Mouse (Mus musculus) liver, adult 2 months (tissue): ENCODE measurements at regions not wholly inside any gene's neighbourhood (a gene's known extent, or its start where the extent isn't known, plus 50 kb on each side); places are given as distances from the start of the nearest gene placed in this dataset.

Experiments
- DNase-seq: peaks from one replicate; pipeline ENCODE4 v3.0.0-alpha.2; 2011; ENCODE audit warnings: low read depth, low spot score; ENCODE audit errors: extremely low read depth
- H3K27ac ChIP-seq: fragments of 200-500 bp; replicated peaks from 2 replicates; pipeline ENCODE4 v1.5.1; 2012; ENCODE audit warnings: low read depth, mild to moderate bottlenecking, control low read depth, inconsistent platforms, low read length; ENCODE audit not compliant: insufficient read depth
- H3K27me3 ChIP-seq: fragments of 200-500 bp; 2 replicates; pipeline ENCODE4 v1.6.1; 2012; ENCODE audit warnings: mild to moderate bottlenecking, moderate library complexity, low read length, inconsistent platforms; ENCODE audit not compliant: control insufficient read depth, insufficient read depth
- H3K36me3 ChIP-seq: fragments of 200-500 bp; 2 replicates; pipeline ENCODE4 v1.6.1; 2012; ENCODE audit warnings: low read length, inconsistent platforms; ENCODE audit not compliant: control insufficient read depth, insufficient read depth
- H3K4me1 ChIP-seq: fragments of 200-500 bp; 2 replicates; pipeline ENCODE4 v1.6.1; 2011; ENCODE audit warnings: low read length; ENCODE audit not compliant: control insufficient read depth, insufficient read depth
- H3K4me3 ChIP-seq: fragments of 200-500 bp; 2 replicates; pipeline ENCODE4 v1.5.1; 2011; ENCODE audit warnings: low read depth, mild to moderate bottlenecking, control low read depth, low read length, moderate library complexity; ENCODE audit not compliant: insufficient read depth
- H3K79me2 ChIP-seq: fragments of 200-500 bp; 2 replicates; pipeline ENCODE4 v1.6.1; 2012; ENCODE audit warnings: inconsistent platforms, mild to moderate bottlenecking, low read length, moderate library complexity; ENCODE audit not compliant: control insufficient read depth, insufficient read depth
- H3K9ac ChIP-seq: fragments of 200-500 bp; 2 replicates; pipeline ENCODE4 v1.6.1; 2012; ENCODE audit warnings: low read depth, mild to moderate bottlenecking, control low read depth, inconsistent platforms, low read length
- CTCF ChIP-seq: fragments of 200-500 bp; IDR thresholded peaks from 2 replicates; pipeline ENCODE4 v1.5.1; 2011; ENCODE audit warnings: low read depth, low read length, control low read depth
- POLR2A ChIP-seq: fragments of 200-500 bp; IDR thresholded peaks from 2 replicates; pipeline ENCODE4 v1.6.1; 2011; ENCODE audit warnings: low read length, control low read depth; ENCODE audit not compliant: insufficient read depth; ENCODE audit errors: extremely low read depth
- WGBS: fragments of 180-500 bp; shearing (Covaris S2); methylation state at CpG from one replicate; pipeline ENCODE4 v1.1.7; 2018; 5-methylcytosine and 5-hydroxymethylcytosine counted together

- no peaks in the 10 kb centered on the region for H3K27me3 ChIP-seq
- TF ChIP-seq POLR2A (no peak), CTCF (peak; percentile 56)
- no peak overlapping the region for H3K4me3 ChIP-seq
- no peaks in the 10 kb centered on the region for H3K79me2 ChIP-seq
- peak; percentile 39 for DNase-seq
- 14% methylated on average over 5 of the region's 5 CpGs for WGBS
- no peak overlapping the region for H3K27ac ChIP-seq
- no peak overlapping the region for H3K9ac ChIP-seq
- H3K36me3 ChIP-seq, result no peaks in the 10 kb centered on the region
- no peaks in the 10 kb centered on the region for H3K4me1 ChIP-seq
Measured at GRCm38 (mm10) chr10:38875667-38876245, 54.2 kb upstream of the Rfpl4b start.

GRCm38 (mm10) chr10:38879271-38879670, 57.7 kb upstream of the Rfpl4b start:
- TF ChIP-seq CTCF, result no peak
- TF ChIP-seq POLR2A, result no peak
- H3K9ac ChIP-seq, result no peak overlapping the region
- no peaks in the 10 kb centered on the region for H3K27me3 ChIP-seq
- 93% methylated on average over 7 of the region's 7 CpGs for WGBS
- H3K4me1 ChIP-seq, result no peaks in the 10 kb centered on the region
- H3K79me2 ChIP-seq, result no peaks in the 10 kb centered on the region
- H3K27ac ChIP-seq, result no peak overlapping the region
- H3K4me3 ChIP-seq, result no peak overlapping the region
- DNase-seq, result no peak
- H3K36me3 ChIP-seq, result no peaks in the 10 kb centered on the region

GRCm38 (mm10) chr10:38880642-38881187, 59.1 kb upstream of the Rfpl4b start:
- no peak for DNase-seq
- H3K27ac ChIP-seq, result no peak overlapping the region
- no peaks in the 10 kb centered on the region for H3K36me3 ChIP-seq
- 51% methylated on average over 7 of the region's 7 CpGs for WGBS
- H3K79me2 ChIP-seq, result no peaks in the 10 kb centered on the region
- H3K27me3 ChIP-seq, result no peaks in the 10 kb centered on the region
- TF ChIP-seq CTCF (no peak), POLR2A (no peak)
- no peak overlapping the region for H3K4me3 ChIP-seq
- H3K9ac ChIP-seq, result no peak overlapping the region
- no peaks in the 10 kb centered on the region for H3K4me1 ChIP-seq

GRCm38 (mm10) chr10:38882154-38882553, 60.6 kb upstream of the Rfpl4b start:
- WGBS, result 87% methylated on average over 6 of the region's 6 CpGs
- Histone ChIP-seq H3K27me3 (no peaks in the 10 kb centered on the region), H3K4me1 (no peaks in the 10 kb centered on the region), H3K4me3 (no peak overlapping the region), H3K27ac (no peak overlapping the region), H3K9ac (no peak overlapping the region), H3K79me2 (no peaks in the 10 kb centered on the region), H3K36me3 (no peaks in the 10 kb centered on the region)
- no peak for DNase-seq
- TF ChIP-seq CTCF, result no peak
- no peak for TF ChIP-seq POLR2A

- no peaks in the 10 kb centered on the region for H3K4me1 ChIP-seq
- H3K27ac ChIP-seq, result no peak overlapping the region
- 83% methylated on average over 2 of the region's 2 CpGs for WGBS
Measured at GRCm38 (mm10) chr10:38883816-38884599, 62.4 kb upstream of the Rfpl4b start.

GRCm38 (mm10) chr10:38884641-38885040, 63.1 kb upstream of the Rfpl4b start:
- no peaks in the 10 kb centered on the region for H3K27me3 ChIP-seq
- no peak overlapping the region for H3K4me3 ChIP-seq
- DNase-seq, result no peak
- WGBS, result 66% methylated on average over 4 of the region's 4 CpGs
- H3K9ac ChIP-seq, result no peak overlapping the region
- H3K4me1 ChIP-seq, result no peaks in the 10 kb centered on the region
- H3K79me2 ChIP-seq, result no peaks in the 10 kb centered on the region
- H3K36me3 ChIP-seq, result no peaks in the 10 kb centered on the region
- TF ChIP-seq POLR2A (no peak), CTCF (no peak)
- no peak overlapping the region for H3K27ac ChIP-seq

More at GRCm38 (mm10) chr10:38883816-38884599, 62.4 kb upstream of the Rfpl4b start:
- Histone ChIP-seq H3K4me3 (no peak overlapping the region), H3K27me3 (no peaks in the 10 kb centered on the region), H3K36me3 (no peaks in the 10 kb centered on the region), H3K9ac (no peak overlapping the region), H3K79me2 (no peaks in the 10 kb centered on the region)
- no peak for TF ChIP-seq POLR2A
- no peak for TF ChIP-seq CTCF
- no peak for DNase-seq
